Mouse (Mus musculus): Measurements from ENCODE around the gene Snapin.

The Snapin gene

GRCm38 (mm10) chr3:90450874-90451273 is 40.0 kb downstream of the Snapin start:
- no peak for DNase-seq

DNA sequence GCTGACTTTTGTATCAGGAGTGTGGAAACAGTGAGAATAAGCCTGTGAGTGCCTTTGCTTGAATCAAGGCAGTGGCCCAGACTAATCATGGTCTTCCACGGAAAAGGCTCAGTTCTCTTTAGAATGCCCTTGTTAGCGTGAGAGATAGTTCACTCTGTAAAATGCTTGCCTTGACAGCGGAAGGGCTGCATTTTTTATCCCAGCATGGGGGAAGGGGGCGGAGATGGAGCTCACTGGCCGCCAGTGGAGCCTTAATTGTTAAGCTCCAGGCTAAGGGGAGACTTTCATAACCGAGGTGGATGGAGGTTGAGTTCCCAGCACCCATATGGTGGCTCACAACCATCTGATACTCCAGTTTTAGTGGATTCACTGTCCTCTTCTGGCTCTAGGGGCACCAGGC is 42.2 kb downstream of the Snapin start:
- DNase-seq: no peak

DNA sequence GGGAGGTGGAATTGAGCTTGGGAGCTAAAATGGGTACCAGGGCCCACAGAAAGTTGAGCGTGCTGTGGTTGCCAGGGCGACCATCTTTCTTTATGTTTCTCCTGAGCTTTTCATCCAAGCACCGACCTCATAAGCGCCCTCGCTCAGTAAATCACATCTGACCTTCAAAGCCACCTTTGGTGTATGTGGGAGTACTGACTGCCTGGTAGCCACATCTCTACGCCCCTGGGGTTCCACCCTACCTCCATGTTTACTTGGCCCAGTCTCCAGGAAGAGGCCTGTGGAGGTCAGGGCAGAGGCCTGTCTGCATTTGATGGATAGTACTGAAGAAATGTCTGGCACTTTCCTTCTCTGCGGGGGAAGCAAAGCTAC is 43.7 kb downstream of the Snapin start:
- DNase-seq: no peak

DNA sequence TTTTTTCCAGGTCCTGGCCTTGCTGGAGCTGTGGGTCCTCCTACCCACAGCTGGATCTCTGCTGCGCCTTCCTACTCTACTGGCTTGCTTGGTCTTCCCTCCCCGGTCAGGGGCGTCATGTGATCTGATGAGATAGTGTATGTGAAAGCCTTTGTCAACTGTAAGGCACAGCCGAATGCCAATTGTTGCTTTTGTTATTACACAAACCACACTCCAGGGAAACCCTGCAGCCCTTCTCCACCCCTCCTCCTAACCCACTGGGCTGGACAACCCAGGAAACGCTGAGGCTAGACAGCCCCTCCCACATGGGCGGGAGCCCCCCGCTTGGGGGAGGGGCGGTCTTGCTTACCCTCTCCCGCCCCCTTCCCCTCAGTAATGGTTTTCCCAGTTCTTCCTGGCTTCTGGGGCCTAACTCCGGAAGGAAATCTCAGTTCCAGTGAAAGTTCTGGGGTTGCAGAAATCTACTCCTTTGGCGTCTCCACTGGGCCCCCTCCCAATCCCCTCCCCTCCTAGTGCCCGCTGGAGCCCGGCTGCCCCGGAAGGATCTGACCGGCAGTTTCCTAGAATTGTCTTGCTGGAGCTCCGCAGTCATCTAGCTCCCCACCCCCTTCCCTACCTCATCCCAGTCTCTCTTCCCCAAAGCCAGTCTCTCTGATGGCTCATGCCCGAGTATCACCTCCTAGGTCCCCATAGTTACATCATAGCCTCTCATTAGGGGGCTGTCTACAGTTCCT is 44.3 kb downstream of the Snapin start:
- DNase-seq: peak; percentile 88

DNA sequence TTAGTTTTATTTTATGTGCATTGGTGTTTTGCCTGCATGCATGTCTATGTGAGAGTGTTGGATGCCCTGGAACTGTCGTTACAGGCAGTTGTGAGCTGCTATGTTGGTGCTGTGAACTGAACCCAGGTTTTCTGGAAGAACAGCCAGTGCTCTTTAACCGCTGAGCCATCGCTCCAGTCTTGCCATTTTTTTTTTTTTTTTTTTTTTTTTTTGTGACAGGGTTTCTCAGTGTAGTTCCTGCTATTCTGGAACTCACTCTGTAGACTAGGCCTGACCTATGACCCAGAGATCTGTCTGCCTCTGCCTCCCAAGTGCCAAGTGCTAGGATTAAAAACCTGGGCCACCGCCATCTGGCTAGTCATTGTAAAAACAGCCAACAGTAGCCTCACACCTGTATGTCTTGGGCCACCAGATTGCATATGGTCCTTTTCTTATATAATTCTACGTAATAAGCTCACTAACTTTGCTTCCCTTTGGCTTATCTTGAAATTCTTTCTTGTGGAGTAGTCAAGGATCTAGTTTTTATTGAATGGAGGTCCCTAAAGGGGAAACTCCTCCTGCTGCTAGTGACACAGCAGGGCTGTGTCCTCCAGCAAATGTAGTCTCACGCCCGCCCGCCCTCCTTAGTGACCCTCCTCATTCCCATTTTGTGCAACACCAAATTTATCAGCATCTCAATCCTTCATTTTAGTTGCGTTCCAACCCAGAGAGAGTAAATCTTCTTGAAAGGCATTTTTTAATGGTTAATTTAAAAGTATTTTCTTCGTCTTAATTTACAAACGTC is 45.2 kb downstream of the Snapin start:
- DNase-seq: no peak

DNA sequence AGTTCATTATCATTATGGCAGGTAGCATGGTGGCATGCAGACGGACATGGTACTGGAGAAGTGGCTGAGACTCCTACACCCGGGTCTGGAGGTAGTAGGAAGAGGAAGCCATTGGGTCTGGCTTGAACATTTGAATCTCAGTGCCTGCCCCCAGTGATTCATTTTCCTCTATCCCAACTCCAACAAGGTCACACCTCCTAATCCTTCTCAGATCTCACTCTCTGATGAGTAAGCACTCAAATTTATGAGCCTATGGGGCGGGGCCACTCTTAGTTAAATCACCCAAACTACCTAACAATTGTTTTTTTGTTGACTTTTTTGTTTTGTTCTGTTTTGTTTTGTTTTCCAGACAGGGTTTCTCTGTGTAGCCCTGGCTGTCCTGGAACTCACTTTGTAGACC is 46.9 kb downstream of the Snapin start:
- no peak for DNase-seq

DNA sequence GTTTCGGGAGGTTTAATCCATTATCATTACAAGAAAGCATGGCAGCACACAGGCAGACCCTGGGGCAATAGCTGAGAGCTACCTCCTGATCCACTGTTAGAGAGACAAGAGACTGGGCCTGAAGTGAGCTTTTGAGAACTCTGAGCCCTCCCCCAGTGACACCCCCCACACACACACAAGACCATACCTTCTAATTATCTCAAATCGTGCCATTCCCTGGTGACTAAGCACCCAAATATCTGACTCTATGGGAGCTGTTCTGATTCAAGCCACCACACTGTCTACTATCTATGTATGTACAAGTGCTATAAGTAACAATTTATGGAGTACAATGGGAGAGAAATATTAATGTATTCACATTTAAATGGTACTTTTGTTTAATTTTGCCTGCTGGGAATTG is 50.1 kb downstream of the Snapin start:
- no peak for DNase-seq
